Mouse (Mus musculus): ENCODE measurements around the gene Pus7.

Gene Pus7

DNA sequence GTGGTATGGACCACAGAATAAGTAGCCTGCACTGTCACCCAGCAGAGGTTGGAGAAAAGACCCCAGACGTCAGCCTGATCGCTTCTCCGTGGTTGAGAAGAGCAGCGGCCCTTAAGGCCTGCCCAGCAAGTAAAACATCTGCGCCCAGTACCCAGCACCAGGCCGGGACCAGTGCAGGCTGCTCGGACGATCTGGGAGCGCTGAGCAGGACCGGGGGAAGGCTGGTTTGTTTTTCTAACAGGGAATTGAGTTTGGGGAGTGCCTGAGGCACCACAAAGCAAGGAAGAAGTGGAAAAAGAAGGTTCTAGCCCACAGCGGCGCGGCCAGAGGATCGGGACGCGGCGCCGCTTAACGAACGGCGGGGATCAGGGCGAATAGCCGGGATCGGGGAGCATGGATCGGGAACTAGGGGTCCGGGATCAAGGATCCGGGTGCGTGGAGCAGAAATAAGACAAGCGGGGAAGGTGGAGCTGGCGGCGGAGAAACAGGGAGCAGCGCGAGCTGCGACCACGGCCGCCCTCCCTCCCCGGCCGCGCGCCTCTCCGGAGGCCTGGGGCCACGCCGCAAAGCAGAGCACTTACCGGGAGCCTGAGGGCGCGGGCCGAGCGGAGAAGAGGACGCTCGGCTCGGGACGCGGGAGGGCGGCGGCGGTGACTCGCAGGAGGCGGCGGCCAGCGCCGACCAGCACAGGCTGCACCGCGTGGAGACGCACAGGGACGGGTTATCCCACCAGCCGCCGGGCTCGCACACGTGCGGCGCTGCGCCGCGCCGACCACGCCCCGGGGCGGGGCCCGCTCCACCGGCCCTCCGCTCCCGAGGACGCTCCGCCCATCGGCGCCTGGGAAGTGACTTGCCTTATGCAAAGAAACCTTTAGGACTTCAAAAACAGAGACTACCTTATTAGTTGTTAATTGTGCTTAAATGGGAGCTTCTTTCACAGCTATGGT, at the start of gene Pus7:
Gene Pus7 (minus strand): TSS at position 781 of the 947 bp plus-strand sequence.
- DNase-seq: peak; percentile 86

DNA sequence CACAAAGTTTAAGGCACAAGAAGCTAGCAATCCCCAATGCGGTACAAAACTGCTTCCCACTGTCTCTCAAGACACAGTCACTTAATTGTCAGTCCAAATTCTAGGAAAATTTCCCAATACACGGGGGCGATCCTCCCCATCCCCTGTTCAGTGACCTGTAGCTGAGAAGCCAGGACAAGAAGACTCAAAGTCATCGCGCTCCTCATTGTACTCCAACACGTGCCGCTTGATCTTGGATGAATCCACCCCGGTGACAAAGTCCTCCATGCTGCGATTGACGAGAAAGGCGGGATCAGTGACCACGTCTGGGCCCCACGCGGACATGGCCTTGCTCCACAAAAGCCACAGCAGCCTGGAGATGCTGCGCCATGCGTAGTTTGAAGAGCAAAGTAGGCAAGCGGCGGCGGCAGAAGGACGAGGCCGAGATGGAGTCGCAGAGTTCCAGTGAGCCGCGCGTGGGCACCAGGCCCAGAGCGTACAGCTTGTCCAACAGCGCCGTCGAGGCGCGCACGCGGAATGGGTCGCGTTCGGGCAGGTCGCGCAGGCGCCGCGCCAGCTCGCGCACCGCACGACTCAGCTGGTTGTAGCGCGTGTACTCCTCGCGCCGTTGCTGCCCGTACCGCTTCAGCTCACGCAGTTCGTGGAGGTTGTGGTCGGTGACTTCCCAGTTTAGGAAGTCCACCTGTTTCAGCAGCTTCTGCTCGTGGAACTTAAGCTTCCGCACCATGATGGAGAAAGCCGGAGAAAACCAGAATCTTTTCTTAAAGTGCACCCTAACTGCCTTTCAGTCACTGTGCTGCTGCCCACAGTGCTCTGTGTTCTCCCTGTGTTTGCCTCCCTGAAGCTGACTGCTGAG, 47.6 kb upstream of the Pus7 start:
- peak; percentile 24 for DNase-seq

DNA sequence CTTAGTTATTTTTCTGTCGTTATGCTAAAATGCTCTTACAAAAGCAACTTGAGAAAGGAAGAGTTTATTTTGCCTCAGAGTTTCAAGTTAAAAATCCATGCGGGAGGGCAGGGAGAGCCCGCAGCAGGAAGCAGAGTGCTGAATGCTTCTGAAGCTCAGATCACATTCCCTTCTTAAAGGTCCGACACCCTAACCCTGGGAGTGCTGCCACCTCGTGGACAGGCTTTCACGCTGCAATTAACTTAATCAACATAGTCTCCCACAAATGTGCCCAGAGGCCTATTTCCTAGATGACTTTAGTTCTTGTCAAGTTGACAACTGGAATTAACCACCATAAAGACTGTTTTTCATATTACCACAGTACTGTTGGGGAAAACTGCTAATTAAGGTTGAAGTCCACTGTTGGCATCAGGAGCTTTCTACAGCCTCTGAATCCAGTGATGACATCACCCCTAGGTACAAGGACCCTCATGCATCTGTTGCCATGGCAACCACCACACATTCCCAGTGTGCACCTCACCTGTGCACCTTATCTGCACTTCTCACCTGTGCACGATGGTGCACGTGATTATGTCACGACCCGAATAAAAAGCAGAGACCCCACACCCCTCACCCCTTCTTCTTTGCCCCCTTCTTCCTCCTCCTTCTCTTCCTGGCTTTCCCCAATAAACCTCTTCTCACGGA, 43.0 kb upstream of the Pus7 start:
- DNase-seq: peak; percentile 73

DNA sequence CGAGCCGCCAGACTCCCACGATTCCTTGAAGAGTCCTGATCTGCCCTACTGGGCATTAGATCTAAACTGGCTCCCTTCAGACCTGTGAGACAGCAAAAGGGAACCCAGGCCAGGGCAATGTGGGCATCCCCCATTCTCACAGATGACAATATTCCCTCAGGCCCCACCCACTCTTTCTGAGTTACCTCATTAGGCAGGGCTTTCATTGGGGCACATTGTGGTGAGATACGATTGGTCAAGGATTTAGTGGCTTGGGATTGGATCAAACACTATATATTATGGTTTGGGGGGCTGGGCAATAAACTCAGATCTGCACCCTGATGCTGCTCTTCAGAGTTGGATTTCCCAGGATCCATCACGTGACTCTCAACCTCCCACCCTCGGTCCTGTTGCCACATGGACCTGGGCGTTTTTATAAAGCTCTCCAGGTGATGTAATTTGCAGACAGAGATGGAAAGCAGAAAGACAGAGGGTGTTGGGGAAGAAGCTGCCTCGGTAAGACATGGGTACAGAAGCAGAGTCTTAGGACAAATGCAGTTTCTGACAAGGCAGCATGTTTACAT, 40.7 kb upstream of the Pus7 start:
- no peak for DNase-seq

DNA sequence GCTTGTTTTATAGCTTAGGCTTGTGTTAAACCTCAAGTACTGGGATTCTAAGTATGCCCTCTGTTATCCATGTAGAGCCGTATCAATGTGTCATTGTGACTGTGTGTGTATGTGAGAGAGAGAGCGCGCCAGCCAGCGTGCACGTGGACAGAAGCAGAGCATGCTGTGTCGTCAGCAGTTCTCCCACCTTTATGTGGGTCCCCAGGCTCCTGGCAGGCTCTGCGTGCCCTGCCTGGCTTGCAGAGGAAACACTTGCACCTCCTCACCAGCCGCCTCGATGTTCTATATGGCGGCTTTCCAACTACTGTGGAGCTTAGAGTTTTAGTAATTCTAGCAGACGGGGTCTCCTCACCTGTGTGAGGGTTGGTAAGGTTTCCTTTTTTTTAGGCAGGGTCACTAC, 38.8 kb upstream of the Pus7 start:
- no peak for DNase-seq

DNA sequence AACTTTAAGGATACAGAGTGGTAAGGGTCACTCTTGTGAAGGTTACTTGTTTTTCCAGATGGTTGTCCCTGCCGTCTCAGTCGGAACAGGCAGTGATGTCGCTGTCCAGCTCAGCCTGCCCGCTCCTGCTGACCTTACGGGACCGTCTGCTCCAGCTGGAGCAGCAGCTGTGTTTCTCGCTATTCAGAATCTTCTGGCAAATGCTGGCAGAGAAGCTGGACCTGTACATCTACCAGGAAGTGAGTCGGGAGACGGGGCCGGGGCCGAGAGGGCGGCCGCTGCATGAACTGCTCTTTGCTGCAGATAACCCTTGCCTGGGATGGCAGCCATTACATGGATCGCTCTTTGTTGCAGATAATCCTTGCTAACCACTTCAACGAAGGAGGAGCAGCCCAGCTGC, 33.2 kb upstream of the Pus7 start:
- no peak for DNase-seq

DNA sequence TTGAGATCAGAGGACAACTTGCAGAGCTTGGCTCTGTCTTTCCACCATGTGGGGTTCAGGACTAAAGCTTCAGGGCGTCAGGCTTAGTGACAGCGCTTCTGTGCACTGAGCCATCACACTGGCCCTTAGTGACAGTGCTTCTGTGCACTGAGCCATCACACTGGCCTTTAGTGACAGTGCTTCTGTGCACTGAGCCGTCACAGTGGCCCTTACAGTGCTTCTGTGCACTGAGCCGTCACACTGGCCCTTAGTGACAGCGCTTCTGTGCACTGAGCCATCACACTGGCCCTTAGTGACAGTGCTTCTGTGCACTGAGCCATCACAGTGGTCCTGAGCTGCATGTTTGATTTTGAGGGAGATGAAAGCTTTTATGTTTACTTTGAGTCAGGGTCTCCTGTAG, 31.3 kb upstream of the Pus7 start:
- DNase-seq: no peak

DNA sequence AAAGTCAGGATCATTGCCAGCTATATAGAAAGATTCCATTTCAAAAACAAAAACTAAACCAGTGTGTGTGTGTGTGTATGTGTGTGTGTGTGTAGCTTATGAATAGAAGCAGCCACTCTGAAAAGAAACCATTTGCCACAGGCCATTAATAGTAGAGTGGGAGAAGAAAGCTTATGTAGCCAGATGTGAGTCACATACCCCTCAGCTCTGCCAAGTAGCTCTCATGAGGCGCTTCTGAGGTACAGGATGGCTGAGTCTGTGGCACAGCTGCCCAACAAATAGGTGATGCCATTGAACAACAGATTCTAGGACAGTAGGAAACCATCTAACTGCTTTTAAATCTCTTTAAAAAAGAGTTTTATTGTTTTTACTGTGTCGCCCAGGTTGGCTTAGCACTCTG, 9.2 kb upstream of the Pus7 start:
- no peak for DNase-seq

DNA sequence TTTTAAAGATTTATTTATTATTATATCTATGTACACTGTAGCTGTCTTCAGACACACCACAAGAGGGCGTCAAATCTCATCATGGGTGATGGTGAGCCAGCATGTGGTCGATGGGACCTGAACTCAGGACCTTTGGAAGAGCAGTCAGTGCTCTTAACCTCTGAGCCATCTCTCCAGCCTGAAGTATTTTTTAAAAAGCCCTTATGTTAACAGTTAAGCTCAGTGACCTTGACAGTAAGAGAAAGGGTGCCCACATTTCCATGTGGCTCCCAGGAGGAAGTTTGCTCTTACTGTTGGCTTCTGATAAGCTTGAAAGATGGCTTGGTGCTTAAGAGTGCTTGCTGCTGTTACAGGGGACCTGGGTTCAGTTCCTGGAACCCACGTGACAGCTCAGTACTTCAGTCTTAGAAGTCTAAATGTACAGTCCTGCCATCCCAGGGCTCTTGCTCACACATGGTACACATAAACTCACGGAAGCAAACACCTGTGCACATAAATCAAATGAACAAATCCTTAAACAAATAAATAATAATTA, 5.6 kb upstream of the Pus7 start:
- no peak for DNase-seq

DNA sequence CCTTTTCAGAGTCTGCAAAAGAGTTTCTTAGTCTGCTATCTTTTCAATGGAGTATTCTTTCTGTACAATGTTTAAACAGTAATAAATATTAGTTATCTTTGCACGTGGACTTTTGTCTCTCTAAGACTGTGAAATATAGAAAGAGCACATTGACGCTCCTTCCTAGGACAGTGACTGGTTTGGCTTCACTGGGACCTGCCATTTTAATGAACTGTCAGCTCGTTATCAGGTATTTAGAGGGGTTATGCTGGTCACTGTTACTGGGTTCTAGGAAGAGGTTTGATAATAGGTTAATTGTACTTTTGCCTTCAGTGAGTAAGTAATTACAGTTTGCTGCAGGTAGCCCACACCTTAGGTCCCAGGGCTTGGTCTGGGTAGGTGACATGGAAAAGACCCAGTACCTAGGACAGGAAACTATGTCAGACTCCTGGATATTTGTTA, 4.9 kb upstream of the Pus7 start:
- no peak for DNase-seq

DNA sequence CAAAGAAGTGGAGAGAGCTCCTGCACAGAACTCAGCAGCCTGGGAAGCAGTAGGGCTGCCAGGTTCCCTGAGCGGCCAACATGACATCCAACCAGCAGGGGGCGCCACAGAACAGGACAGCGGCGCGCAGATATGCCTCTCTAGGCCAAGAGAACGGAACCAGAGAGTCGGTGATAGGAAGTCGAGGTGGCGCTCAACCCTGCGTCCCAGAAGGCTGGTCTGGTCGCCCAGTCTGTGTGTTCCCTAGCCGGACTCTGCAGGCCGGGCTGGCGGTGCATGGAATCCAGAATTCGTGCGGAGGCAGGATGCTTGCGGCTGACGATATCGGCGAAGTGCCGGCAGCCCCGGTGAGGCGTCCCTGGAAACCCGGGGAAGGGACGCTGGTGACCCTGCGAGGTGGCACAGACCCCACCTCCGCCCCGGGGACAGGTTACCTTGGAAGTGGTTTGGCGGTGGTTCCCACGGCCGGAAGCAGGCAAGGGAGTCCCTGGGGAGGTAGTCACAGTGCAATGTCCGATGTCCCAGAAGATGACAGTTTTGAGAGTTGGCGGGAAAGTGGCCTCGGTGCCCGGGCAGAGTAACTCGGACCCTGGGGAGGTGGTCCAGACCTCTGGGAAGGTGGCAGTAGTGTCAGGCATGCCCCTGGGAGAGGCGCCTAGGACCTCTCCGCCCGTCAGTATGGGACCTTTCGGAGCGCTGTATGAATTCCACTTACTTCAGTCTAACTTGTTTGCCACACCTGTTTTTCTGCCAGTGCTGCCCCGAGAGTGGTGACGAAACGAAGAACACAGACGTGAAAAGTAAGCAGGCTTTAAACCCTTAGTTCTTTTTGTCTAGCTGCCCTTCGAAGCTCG, 4.3 kb upstream of the Pus7 start, which contains the start of gene Rint1:
Gene Rint1 (plus strand): TSS at position 176 of the 854 bp plus-strand sequence.
- peak; percentile 99 for DNase-seq

DNA sequence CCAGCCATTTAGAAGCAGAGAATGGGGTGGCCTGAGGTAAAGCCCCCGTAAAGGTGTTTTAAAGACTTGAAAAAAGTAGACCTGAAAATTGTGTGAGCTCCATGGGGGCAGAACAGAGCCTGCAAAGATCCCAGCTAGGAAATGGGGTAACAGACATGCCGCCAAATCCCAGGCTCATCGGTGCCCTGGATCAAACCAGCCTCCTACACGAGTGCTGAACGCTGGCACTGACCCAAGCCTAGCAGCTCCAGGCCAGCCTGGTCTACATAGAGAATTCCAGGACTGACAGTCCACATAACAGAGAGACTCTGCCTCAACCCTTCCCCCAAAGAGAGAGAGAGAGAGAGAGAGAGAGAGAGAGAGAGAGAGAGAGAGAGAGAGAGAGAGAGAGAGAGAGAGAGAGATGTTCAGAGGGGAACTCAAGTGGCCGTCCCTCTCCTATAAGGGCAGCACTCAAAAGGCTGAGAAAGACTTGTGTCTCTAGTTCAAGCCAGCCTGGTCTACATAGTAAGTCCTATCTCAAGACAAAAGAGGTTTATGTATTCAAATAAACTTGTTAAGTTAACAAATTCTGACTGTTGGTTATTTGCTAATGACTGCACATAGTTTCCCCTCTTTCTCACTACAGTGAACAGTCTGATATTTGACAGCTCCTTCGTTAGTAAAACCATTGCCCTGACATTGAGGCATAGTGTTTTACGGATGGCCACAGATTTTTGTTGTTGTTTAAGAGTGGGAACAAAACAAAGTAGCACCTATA, 1.3 kb downstream of the Pus7 start:
- no peak for DNase-seq

DNA sequence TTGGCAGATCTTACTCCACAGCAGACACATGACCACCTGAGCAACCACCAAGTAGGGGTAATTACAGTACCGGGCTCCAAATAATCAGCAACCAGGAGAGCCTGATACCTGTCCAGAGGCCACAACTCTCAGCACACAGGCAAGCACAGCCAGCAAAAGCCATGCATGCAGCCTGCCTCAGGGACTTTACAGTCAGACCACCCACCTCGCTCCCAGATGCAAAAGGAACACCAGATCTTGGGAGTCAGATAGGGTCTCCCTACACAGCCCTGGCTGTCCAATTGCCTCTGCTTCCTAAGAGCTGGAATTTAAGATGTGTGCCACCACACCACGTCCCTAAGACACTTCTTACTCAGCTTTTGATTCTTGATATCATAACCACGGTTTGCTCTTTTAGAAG, 2.3 kb downstream of the Pus7 start:
- no peak for DNase-seq

DNA sequence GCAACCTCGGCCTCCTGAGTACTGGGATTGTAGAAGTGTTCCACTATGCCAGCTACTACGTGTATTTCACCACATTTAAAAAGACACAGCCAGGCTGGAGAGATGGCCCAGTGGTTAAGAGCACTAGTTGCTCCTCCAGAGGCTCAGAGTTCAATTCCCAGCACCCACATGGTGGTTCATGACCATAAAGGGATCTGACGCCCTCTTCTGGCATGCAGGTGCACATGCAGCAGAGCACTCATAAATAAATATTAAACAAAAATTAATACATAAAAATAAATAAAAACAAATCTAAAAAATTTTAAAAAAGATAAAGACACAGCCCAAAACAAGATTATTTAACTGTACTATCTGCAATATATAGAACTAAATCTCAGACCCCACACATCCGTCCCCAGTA, 3.0 kb downstream of the Pus7 start:
- DNase-seq: no peak

DNA sequence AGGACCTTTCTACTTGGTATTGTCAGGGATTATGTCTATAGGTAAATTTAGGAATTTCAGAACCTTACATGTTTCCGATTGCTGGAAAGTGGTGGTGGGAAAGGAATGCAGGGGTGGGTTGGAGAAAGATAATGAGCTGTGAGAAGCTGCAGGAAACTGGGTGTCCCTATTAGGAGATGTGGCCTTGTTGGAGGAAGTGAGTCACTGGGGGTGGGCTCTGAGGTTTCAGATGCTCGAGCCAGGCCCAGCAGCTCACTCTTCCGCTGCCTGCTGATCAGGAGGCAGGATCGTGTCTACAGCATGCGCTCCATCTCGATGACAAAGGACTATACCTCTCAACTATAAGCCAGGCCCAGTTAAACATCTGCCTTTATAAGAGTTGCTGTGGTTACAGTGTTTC, 9.3 kb downstream of the Pus7 start:
- DNase-seq: no peak

DNA sequence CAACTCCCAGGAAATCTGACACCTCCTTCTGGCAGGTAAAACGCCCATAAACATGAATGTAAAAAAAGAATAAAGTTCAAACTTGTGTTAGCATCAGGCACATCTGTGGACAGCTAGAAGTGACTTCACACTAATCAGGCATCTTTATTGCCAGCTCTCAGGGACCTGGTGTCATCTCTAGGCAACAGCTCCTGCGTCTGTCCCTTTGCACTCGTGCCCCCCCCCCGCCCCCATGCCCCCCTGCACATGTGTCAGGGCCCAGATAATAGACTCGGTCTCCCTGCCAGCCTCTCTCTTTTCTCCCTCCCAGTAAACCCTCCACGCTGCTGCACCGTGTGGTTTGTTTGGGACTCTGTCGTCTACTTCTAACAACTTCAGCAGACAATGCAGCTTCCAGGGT, 12.4 kb downstream of the Pus7 start:
- DNase-seq: no peak

DNA sequence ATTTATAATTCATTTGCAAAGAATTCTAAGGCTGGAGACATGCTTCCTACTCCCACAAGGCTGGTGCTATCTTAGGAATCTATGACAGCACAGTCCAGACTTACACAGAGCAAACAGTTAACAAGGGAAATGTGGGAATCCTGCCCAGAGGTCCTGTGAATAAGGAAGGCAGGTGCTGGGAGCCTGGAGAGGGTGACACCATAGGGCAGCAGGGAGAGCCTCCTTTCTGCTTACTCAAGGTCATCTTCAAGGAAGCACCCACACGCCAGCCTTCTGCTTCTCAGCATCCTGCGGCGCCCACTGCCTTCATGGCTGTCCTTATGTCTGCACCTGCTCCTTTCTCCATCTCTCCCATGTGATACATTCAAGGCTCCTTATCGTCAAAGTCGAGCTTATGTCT, 19.0 kb downstream of the Pus7 start:
- DNase-seq: no peak

DNA sequence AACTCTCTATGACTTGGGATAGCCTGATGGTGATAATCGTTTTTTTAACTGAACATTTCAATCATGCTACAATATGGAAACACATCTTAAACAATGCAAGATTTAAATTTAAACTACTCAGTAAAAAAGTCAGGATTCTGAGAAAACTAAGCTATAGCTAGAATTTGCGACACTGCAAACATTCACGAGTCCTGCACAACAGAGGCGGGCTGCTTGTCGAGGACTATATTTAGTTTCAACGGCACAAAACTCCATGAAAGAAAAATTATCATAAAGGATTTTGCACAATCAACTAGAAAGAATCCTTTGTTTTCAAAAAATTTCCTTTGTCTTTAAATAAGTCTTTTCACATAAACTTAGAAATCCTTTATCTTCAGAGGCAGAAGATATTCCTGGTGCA, 21.0 kb downstream of the Pus7 start:
- no peak for DNase-seq

DNA sequence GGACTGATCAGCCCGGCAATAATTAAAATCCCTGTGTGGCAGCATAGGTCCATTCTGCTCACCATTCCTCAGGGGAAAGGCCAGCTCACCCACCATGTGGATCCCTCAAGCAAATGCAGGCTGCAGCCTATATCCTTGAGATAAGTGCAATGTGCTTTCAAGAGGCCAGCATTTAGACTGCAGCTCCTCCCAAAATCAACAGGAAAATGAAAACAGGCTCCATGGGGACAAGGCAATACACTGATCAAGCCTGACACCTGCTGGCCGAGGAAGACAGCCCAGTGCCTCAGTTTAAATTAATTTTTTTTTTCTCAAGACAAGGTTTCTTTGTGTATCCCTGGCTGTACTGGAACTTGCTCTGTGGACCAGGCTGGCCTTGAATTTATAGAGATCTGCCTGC, 24.9 kb downstream of the Pus7 start:
- DNase-seq: peak; percentile 49

DNA sequence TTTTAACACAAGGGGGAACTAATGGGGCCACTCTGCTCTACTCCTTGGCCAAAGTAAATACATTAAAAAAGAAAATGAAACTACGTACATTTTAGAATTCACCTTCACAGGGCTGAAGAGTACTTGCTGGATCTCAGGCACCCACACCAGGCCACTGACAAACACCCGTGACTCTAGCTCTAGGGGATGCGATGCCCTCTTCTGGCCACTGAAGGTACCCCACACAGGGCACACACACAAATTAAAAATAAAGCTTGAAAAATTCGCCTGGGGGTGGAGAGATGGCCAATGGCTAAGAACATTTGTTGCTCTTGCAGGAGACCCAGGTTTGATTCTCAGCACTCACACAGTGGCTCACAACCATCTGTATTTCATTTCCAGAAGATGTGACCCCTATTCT, 27.1 kb downstream of the Pus7 start:
- no peak for DNase-seq

DNA sequence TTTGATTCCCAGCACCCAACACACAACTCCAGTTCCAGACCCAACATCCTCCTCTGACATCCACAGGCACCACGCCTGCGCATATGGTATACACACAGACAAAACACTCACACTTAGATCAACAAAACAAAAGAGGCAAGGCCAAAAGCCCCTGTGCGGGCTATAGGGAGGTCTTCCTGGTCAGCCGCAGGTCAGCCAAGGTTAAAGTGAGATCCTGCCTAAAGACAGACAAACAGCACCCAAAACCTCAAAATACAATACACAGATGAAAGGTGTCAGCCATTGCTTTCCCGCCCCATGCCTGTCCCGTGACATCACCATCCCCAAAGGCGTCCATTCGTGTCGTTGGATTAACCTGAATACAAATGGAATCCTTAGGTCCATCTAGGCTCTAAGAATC, 27.9 kb downstream of the Pus7 start:
- no peak for DNase-seq

Data from lung, postnatal 14 days (tissue).